Mouse (Mus musculus) cerebellum, adult 2 months (tissue): ENCODE data around the gene Ifnar2.

Experiments
- CTCF ChIP-seq: fragments of 200-500 bp; IDR thresholded peaks from 2 replicates; pipeline ENCODE4 v1.5.1; 2011; ENCODE audit warnings: low read depth, mild to moderate bottlenecking, control low read depth, low read length, moderate library complexity, borderline replicate concordance; ENCODE audit not compliant: insufficient read depth
- POLR2A ChIP-seq: fragments of 200-500 bp; IDR thresholded peaks from 2 replicates; pipeline ENCODE4 v1.6.1; 2011; ENCODE audit warnings: low read length, control low read depth, borderline replicate concordance; ENCODE audit not compliant: insufficient read depth

GRCm38 (mm10) chr16:91382261-91382790, 9.7 kb downstream of the Ifnar2 start:
- TF ChIP-seq CTCF (no peak), POLR2A (no peak)
